Mouse (Mus musculus) heart, adult 2 months (tissue): Measurements from ENCODE around the gene C2cd2.

Source experiments
- CTCF ChIP-seq: fragments of 200-600 bp; IDR thresholded peaks from 2 replicates; pipeline ENCODE4 v1.8.1; 2022; ENCODE audit warnings: antibody characterized with exemption, mild to moderate bottlenecking, moderate library complexity
- POLR2A ChIP-seq: fragments of 200-500 bp; IDR thresholded peaks from 2 replicates; pipeline ENCODE4 v1.6.1; 2011; ENCODE audit warnings: mild to moderate bottlenecking, low read depth, low read length, control low read depth; ENCODE audit not compliant: insufficient read depth

DNA sequence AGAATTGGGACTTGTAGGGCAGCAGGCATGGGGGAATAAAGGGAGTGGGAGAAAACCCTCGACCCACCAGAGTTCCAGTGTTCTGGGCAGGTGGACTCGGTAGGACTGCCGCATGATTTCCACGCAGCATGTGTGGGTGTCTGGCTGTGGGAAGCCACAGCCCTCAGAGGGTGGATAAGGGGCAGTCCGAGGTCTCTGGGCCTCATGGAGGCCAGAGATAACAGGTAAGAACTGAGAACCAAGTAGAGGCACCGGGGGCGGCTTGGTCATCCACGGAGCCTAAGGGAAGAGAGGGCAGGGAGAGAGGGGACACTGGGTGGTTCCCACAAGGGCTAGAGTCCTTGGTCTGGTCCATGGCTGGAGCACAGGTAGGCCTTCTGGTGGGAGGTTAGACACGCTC is 36.0 kb downstream of the C2cd2 start:
- TF ChIP-seq POLR2A: no peak
- TF ChIP-seq CTCF: no peak
